Mouse (Mus musculus): ENCODE measurements around the gene Flt1. TPM values are rescaled to one million over a fixed set of nuclear protein-coding genes. Genes with fewer than 3 reads are reported as not detected.
A peak's percentile ranks its signal among the peaks of the same experiment; 100 is the strongest.

Gene Flt1
- polyA plus RNA-seq, 1 experiment from 2014 or later = 22.9 TPM

GRCm38 (mm10) chr5:147742468-147743111, 16.8 kb upstream of the Flt1 start:
- no peak overlapping the region for H3K4me2 ChIP-seq
- DNase-seq = no peak
- no peak overlapping the region for H3K27ac ChIP-seq (ENCODE audit: low read depth)
- TF ChIP-seq CTCF (IDR thresholded peaks at IDR 0.05; ENCODE audit: low read depth) = no peak
- ATAC-seq (ENCODE audit: insufficient read depth) = no peak
- no peak overlapping the region for H3K9ac ChIP-seq
- H3K36me3 ChIP-seq (ENCODE audit: insufficient read depth) = no peaks in the 10 kb centered on the region
- no peaks in the 10 kb centered on the region for H3K27me3 ChIP-seq (ENCODE audit: insufficient read depth, low read length)
- WGBS = 72% methylated on average over 9 of the region's 9 CpGs
- no peak overlapping the region for H3K4me3 ChIP-seq (ENCODE audit: low read depth, low read length)
- no peaks in the 10 kb centered on the region for H3K4me1 ChIP-seq (ENCODE audit: insufficient read depth)
- no peaks in the 10 kb centered on the region for H3K9me3 ChIP-seq (ENCODE audit: low read depth, low read length)

DNA sequence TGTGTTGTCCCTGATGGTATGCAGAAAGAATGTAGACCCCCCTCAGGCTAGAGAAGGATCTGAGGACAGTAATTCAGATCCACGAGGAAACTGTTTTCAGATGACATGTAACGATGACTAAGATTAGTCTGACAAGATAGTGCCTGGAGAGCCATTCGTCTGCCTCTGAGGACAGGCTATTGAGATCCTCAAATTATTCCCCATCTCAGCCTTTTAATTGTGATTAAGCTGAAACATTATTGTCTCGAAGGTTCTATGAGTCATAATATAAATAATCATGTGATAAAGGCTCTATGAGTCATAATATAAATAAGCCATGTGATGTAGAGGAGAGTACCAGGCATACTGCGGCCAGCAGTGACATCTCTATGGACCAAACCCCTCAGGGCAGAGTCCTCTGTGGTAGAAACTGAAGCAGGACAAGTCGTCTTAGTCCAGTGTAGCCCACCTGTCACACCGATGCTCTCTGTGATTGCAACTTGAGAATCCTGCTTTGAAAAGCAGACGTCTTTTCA, 11.0 kb upstream of the Flt1 start:
- H3K9me3 ChIP-seq (ENCODE audit: low read depth, low read length) = no peaks in the 10 kb centered on the region
- DNase-seq (no peak), ATAC-seq (ENCODE audit: insufficient read depth) (no peak)
- H3K4me3 ChIP-seq (ENCODE audit: low read depth, low read length) = no peak overlapping the region
- 55% methylated on average over 8 of the region's 8 CpGs for WGBS
- no peaks in the 10 kb centered on the region for H3K27me3 ChIP-seq (ENCODE audit: insufficient read depth, low read length)
- TF ChIP-seq CTCF (IDR thresholded peaks at IDR 0.05; ENCODE audit: low read depth) = no peak
- H3K4me1 ChIP-seq (ENCODE audit: insufficient read depth) = no peaks in the 10 kb centered on the region
- no peak overlapping the region for H3K9ac ChIP-seq
- H3K4me2 ChIP-seq = no peak overlapping the region
- no peak overlapping the region for H3K27ac ChIP-seq (ENCODE audit: low read depth)
- H3K36me3 ChIP-seq (ENCODE audit: insufficient read depth) = no peaks in the 10 kb centered on the region

DNA sequence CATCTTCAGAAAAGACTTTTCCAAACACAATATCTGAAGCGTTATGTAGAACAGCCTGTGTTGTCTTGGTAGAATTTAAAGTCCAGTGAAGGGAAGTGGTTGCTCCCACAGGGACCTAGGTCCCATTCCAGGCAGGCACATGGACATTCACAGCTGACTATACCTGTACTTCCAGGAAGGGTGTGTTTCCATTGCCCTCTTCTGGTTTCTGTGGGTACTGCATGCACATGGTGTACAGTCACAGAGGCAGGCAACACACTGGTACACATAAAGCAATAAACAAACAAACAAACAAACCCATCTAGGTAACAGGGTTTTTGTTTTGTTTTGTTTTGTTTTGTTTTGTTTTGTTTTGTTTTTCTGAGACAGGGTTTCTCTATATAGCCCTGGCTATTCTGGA, 7.9 kb upstream of the Flt1 start:
- WGBS = 96% methylated on average over 1 of the region's 1 CpGs
- Histone ChIP-seq H3K27ac (ENCODE audit: low read depth) (no peak overlapping the region), H3K27me3 (ENCODE audit: insufficient read depth, low read length) (no peaks in the 10 kb centered on the region; the same call in 1 of the 2 replicates), H3K9ac (no peak overlapping the region), H3K9me3 (ENCODE audit: low read depth, low read length) (no peaks in the 10 kb centered on the region), H3K4me2 (no peak overlapping the region), H3K4me1 (ENCODE audit: insufficient read depth) (no peaks in the 10 kb centered on the region), H3K4me3 (ENCODE audit: low read depth, low read length) (no peak overlapping the region), H3K36me3 (ENCODE audit: insufficient read depth) (no peaks in the 10 kb centered on the region)
- peak; percentile 37 for DNase-seq
- TF ChIP-seq CTCF (IDR thresholded peaks at IDR 0.05; ENCODE audit: low read depth) = peak; percentile 73
- no peak for ATAC-seq (ENCODE audit: insufficient read depth)

- Histone ChIP-seq H3K4me3 (ENCODE audit: low read depth, low read length) (no peak overlapping the region), H3K9me3 (ENCODE audit: low read depth, low read length) (no peaks in the 10 kb centered on the region), H3K27ac (ENCODE audit: low read depth) (no peak overlapping the region), H3K4me1 (ENCODE audit: insufficient read depth) (no peaks in the 10 kb centered on the region), H3K4me2 (no peak overlapping the region), H3K27me3 (ENCODE audit: insufficient read depth, low read length) (peaks cover 4% of the 10 kb centered on the region), H3K36me3 (ENCODE audit: insufficient read depth) (no peaks in the 10 kb centered on the region), H3K9ac (no peak overlapping the region)
- DNase-seq = no peak
- WGBS = 76% methylated on average over 5 of the region's 5 CpGs
- no peak for TF ChIP-seq CTCF (IDR thresholded peaks at IDR 0.05; ENCODE audit: low read depth)
- ATAC-seq (ENCODE audit: insufficient read depth) = no peak
Observed at GRCm38 (mm10) chr5:147732926-147733325, 7.1 kb upstream of the Flt1 start.

- H3K4me3 ChIP-seq (ENCODE audit: low read depth, low read length) = no peak overlapping the region
- no peak for TF ChIP-seq CTCF (IDR thresholded peaks at IDR 0.05; ENCODE audit: low read depth)
- H3K9ac ChIP-seq = no peak overlapping the region
- peaks cover 57% of the 10 kb centered on the region for H3K27me3 ChIP-seq (ENCODE audit: insufficient read depth, low read length)
- no peaks in the 10 kb centered on the region for H3K4me1 ChIP-seq (ENCODE audit: insufficient read depth)
- DNase-seq (no peak), ATAC-seq (ENCODE audit: insufficient read depth) (no peak)
- no peak overlapping the region for H3K4me2 ChIP-seq
- H3K36me3 ChIP-seq (ENCODE audit: insufficient read depth) = no peaks in the 10 kb centered on the region
- WGBS = 14% methylated on average over 12 of the region's 12 CpGs
- H3K9me3 ChIP-seq (ENCODE audit: low read depth, low read length) = no peaks in the 10 kb centered on the region
- no peak overlapping the region for H3K27ac ChIP-seq (ENCODE audit: low read depth)
Observed at GRCm38 (mm10) chr5:147727481-147727880, 1.7 kb upstream of the Flt1 start.

DNA sequence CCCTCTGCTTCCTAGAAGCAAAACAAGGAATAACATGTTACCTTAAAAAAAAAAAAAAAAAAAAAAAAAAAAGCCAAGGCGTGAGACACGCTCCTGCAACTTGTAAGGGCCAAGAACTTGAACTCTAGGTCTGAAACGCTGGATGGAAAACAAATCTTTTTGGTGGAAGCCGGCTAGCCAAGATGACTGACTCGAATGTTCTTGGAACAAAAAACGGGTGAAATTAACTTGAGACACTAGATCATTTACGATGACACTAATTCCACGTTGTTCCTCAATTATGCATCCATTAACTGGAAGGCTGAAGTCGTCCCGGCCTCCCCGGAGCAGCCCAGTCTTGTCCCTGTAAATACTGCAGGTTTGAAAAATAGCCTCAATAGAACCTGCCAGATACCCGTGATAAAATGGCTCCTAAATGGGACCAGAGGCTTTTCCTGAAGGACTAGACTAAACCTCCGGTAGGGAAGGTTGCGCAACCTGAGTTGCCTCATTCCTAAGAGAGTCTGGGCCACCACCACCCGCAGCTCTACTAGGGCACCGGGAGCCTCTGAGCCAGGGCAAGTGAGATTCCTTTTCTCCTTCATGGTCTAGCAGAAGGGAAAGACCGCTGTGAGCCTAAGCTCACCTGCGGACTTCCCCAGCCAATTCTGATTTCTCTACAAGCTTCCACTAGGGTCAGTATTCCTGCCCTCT, 1.0 kb upstream of the Flt1 start:
- no peaks in the 10 kb centered on the region for H3K4me1 ChIP-seq (ENCODE audit: insufficient read depth)
- ATAC-seq (ENCODE audit: insufficient read depth) = no peak
- no peak overlapping the region for H3K27ac ChIP-seq (ENCODE audit: low read depth)
- no peak for TF ChIP-seq CTCF (IDR thresholded peaks at IDR 0.05; ENCODE audit: low read depth)
- H3K9ac ChIP-seq = no peak overlapping the region
- peak; percentile 39 for DNase-seq
- peak overlapping the region; percentile 78 for H3K4me2 ChIP-seq
- no peaks in the 10 kb centered on the region for H3K9me3 ChIP-seq (ENCODE audit: low read depth, low read length)
- no peaks in the 10 kb centered on the region for H3K36me3 ChIP-seq (ENCODE audit: insufficient read depth)
- peak overlapping the region; percentile 48 for H3K4me3 ChIP-seq (ENCODE audit: low read depth, low read length)
- peaks cover 62% of the 10 kb centered on the region for H3K27me3 ChIP-seq (ENCODE audit: insufficient read depth, low read length)
- 2% methylated on average over 18 of the region's 18 CpGs for WGBS
